7 mouse cellular contexts compared by ENCODE assay signal in the genomic region with DNA sequence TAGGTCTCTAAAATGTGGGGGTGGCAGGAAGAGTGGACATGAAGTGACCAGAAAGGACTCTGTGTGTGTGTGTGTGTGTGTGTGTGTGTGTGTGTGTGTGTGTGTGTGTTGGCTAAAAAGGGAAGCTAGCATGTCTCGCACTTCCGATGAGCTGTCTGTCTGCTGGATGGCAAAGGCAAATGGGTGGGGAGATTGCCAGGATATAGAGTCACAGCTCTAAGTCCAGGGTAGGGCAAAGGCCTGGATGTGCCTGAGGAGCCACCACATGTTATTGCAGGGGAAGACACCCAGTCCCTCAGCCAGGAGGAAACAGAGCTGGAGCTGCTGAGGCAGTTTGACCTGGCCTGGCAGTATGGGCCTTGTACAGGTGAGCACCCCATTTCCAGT. TPM values are rescaled to one million over a fixed set of nuclear protein-coding genes. Genes with fewer than 3 reads are reported as not detected.
DNase-seq lines count a peak whose midpoint lies in the region; ATAC-seq and TF ChIP-seq lines count a peak whose summit lies in the region.

No protein-coding gene starts in this region.

- H3K9ac ChIP-seq in embryonic facial prominence, embryonic 13.5 days, result peak overlapping the region; percentile 72
- peak overlapping the region; percentile 57 for H3K9ac ChIP-seq in intestine, embryonic 15.5 days
- H3K9ac ChIP-seq in midbrain, embryonic 15.5 days, result peak overlapping the region; percentile 77

- WGBS in spleen, adult 2 months, result 4% methylated on average over 2 of the region's 2 CpGs
- WGBS in embryonic facial prominence, embryonic 13.5 days, result 50% methylated on average over 1 of the region's 2 CpGs
- 33% methylated on average over 2 of the region's 2 CpGs for WGBS in intestine, embryonic 15.5 days
- WGBS in midbrain, embryonic 15.5 days, result 8% methylated on average over 2 of the region's 2 CpGs

- peak overlapping the region; percentile 73 for H3K4me3 ChIP-seq in spleen, adult 2 months (ENCODE audit: extremely low read depth, insufficient read depth, insufficient read length)
- H3K4me3 ChIP-seq in embryonic facial prominence, embryonic 13.5 days, result peak overlapping the region; percentile 58
- H3K4me3 ChIP-seq in intestine, embryonic 15.5 days (replicated peaks), result peak overlapping the region; percentile 50
- peak overlapping the region; percentile 63 for H3K4me3 ChIP-seq in midbrain, embryonic 15.5 days

- no peak for ATAC-seq in embryonic facial prominence, embryonic 13.5 days (ENCODE audit: insufficient number of reproducible peaks, insufficient read depth, low FRiP score, low TSS enrichment, low read depth)
- peak; percentile 15 for ATAC-seq in intestine, embryonic 15.5 days
- ATAC-seq in midbrain, embryonic 15.5 days (replicated peaks), result no peak; the same call in 1 of the 2 replicates

- H3K27ac ChIP-seq in spleen, adult 2 months (ENCODE audit: insufficient read depth, low read length), result peak overlapping the region; percentile 99
- H3K27ac ChIP-seq in embryonic facial prominence, embryonic 13.5 days, result peak overlapping the region; percentile 44; the same call in 1 of the 2 replicates
- H3K27ac ChIP-seq in intestine, embryonic 15.5 days, result peak overlapping the region; percentile 84
- peak overlapping the region; percentile 79 for H3K27ac ChIP-seq in midbrain, embryonic 15.5 days

- peak; percentile 45 to 63 for DNase-seq in spleen, adult 2 months (ENCODE audit: low read depth in 1 of 2, low spot score in 2 of 2)
- no peak for DNase-seq in spleen, adult 18-20 months
- DNase-seq in B cell, adult 2 months, result no peak
- no peak for DNase-seq in embryo, embryonic 10.5 days (ENCODE audit: low spot score)

- H3K27me3 ChIP-seq in spleen, adult 2 months (ENCODE audit: control insufficient read depth, insufficient read depth, low read length), result no peaks in the 10 kb centered on the region
- H3K27me3 ChIP-seq in embryonic facial prominence, embryonic 13.5 days, result peaks cover 10% of the 10 kb centered on the region
- no peaks in the 10 kb centered on the region for H3K27me3 ChIP-seq in intestine, embryonic 15.5 days (replicated peaks)
- H3K27me3 ChIP-seq in midbrain, embryonic 15.5 days (replicated peaks), result peaks cover 12% of the 10 kb centered on the region; the same call in 1 of the 2 replicates

- no peaks in the 10 kb centered on the region for H3K9me3 ChIP-seq in embryonic facial prominence, embryonic 13.5 days
- H3K9me3 ChIP-seq in intestine, embryonic 15.5 days, result no peaks in the 10 kb centered on the region
- no peaks in the 10 kb centered on the region for H3K9me3 ChIP-seq in midbrain, embryonic 15.5 days

- TF ChIP-seq CTCF in spleen, adult 2 months (IDR thresholded peaks at IDR 0.05; ENCODE audit: extremely low read depth, insufficient read depth, insufficient read length, insufficient replicate concordance), result no peak

- H3K36me3 ChIP-seq in spleen, adult 2 months (ENCODE audit: control insufficient read depth, insufficient read depth, low read length), result no peaks in the 10 kb centered on the region
- no peaks in the 10 kb centered on the region for H3K36me3 ChIP-seq in embryonic facial prominence, embryonic 13.5 days
- H3K36me3 ChIP-seq in intestine, embryonic 15.5 days, result no peaks in the 10 kb centered on the region
- H3K36me3 ChIP-seq in midbrain, embryonic 15.5 days (replicated peaks), result no peaks in the 10 kb centered on the region

- peak overlapping the region; percentile 80 for H3K4me2 ChIP-seq in embryonic facial prominence, embryonic 13.5 days
- peak overlapping the region; percentile 81 for H3K4me2 ChIP-seq in intestine, embryonic 15.5 days (replicated peaks)
- peak overlapping the region; percentile 84 for H3K4me2 ChIP-seq in midbrain, embryonic 15.5 days

- TF ChIP-seq POLR2A in spleen, adult 2 months (IDR thresholded peaks at IDR 0.05; ENCODE audit: low read depth, low read length), result no peak

- peaks cover 45% of the 10 kb centered on the region for H3K4me1 ChIP-seq in spleen, adult 2 months (ENCODE audit: control insufficient read depth, insufficient read depth, insufficient read length)
- peaks cover 26% of the 10 kb centered on the region for H3K4me1 ChIP-seq in embryonic facial prominence, embryonic 13.5 days
- peaks cover 31% of the 10 kb centered on the region for H3K4me1 ChIP-seq in intestine, embryonic 15.5 days (replicated peaks)
- peaks cover 11% of the 10 kb centered on the region for H3K4me1 ChIP-seq in midbrain, embryonic 15.5 days

RNA-seq across cellular contexts. Expression of a gene that starts 0.5 kb away (rescaled TPM):
- 233 and 309 TPM in 2 replicates for polyA plus RNA-seq in spleen, adult 2 months (2012; rRNA removed)
- 21.2 and 24.9 TPM in 2 replicates for polyA plus RNA-seq in embryonic facial prominence, embryonic 13.5 days (2015; fragmentation: Nextera tagmentation; extraction: Ambion mirVana)
- 35.0 and 40.8 TPM in 2 replicates for polyA plus RNA-seq in intestine, embryonic 15.5 days (2015; fragmentation: Nextera tagmentation; extraction: Ambion mirVana)
- polyA plus RNA-seq in midbrain, embryonic 15.5 days (2015; fragmentation: Nextera tagmentation; extraction: Ambion mirVana), result 20.4 and 20.6 TPM in 2 replicates

RNA-seq across cellular contexts. Expression of a gene that starts 18.0 kb away (rescaled TPM):
- not detected in 2 replicates for polyA plus RNA-seq in spleen, adult 2 months (2012; rRNA removed)
- not detected in 2 replicates for polyA plus RNA-seq in embryonic facial prominence, embryonic 13.5 days (2015; fragmentation: Nextera tagmentation; extraction: Ambion mirVana)
- not detected in 2 replicates for polyA plus RNA-seq in intestine, embryonic 15.5 days (2015; fragmentation: Nextera tagmentation; extraction: Ambion mirVana)
- polyA plus RNA-seq in midbrain, embryonic 15.5 days (2015; fragmentation: Nextera tagmentation; extraction: Ambion mirVana), result not detected in 2 replicates

RNA-seq across cellular contexts. Expression of a gene that starts 18.1 kb away (rescaled TPM):
- polyA plus RNA-seq in spleen, adult 2 months (2012; rRNA removed), result 128 and 163 TPM in 2 replicates
- 11.1 and 11.5 TPM in 2 replicates for polyA plus RNA-seq in embryonic facial prominence, embryonic 13.5 days (2015; fragmentation: Nextera tagmentation; extraction: Ambion mirVana)
- 5.7 and 5.9 TPM in 2 replicates for polyA plus RNA-seq in intestine, embryonic 15.5 days (2015; fragmentation: Nextera tagmentation; extraction: Ambion mirVana)
- 0.79 and 0.88 TPM in 2 replicates for polyA plus RNA-seq in midbrain, embryonic 15.5 days (2015; fragmentation: Nextera tagmentation; extraction: Ambion mirVana)

RNA-seq across cellular contexts. Expression of a gene that starts 30.7 kb away (rescaled TPM):
- polyA plus RNA-seq in spleen, adult 2 months (2012; rRNA removed), result 53.1 and 62.9 TPM in 2 replicates
- polyA plus RNA-seq in embryonic facial prominence, embryonic 13.5 days (2015; fragmentation: Nextera tagmentation; extraction: Ambion mirVana), result 34.1 and 37.3 TPM in 2 replicates
- polyA plus RNA-seq in intestine, embryonic 15.5 days (2015; fragmentation: Nextera tagmentation; extraction: Ambion mirVana), result 29.3 and 30.5 TPM in 2 replicates
- 23.7 and 24.9 TPM in 2 replicates for polyA plus RNA-seq in midbrain, embryonic 15.5 days (2015; fragmentation: Nextera tagmentation; extraction: Ambion mirVana)

RNA-seq across cellular contexts. Expression of a gene that starts 36.8 kb away (rescaled TPM):
- polyA plus RNA-seq in spleen, adult 2 months (2012; rRNA removed), result 43.3 and 51.1 TPM in 2 replicates
- polyA plus RNA-seq in embryonic facial prominence, embryonic 13.5 days (2015; fragmentation: Nextera tagmentation; extraction: Ambion mirVana), result 17.4 and 20.3 TPM in 2 replicates
- 22.2 and 24.8 TPM in 2 replicates for polyA plus RNA-seq in intestine, embryonic 15.5 days (2015; fragmentation: Nextera tagmentation; extraction: Ambion mirVana)
- 12.2 and 16.2 TPM in 2 replicates for polyA plus RNA-seq in midbrain, embryonic 15.5 days (2015; fragmentation: Nextera tagmentation; extraction: Ambion mirVana)

Comparison
In these comparisons a context has a peak if more than half of its experiments do, and no peak if none do; other contexts are left out.
1. DNase-seq: peak in spleen, adult 2 months (2 of 2); none in spleen, adult 18-20 months (0 of 2), B cell, adult 2 months (0 of 2) and embryo, embryonic 10.5 days (single experiment).
2. H3K27ac ChIP-seq: peak in every context shown above with its lines; median percentile 99 in spleen, adult 2 months; 84 in intestine, embryonic 15.5 days; 79 in midbrain, embryonic 15.5 days; 44 in embryonic facial prominence, embryonic 13.5 days.
3. RNA of a gene that starts 18.1 kb away (polyA plus RNA-seq): 128 to 163 TPM in spleen, adult 2 months; 11.1 to 11.5 TPM in embryonic facial prominence, embryonic 13.5 days, 5.7 to 5.9 TPM in intestine, embryonic 15.5 days and 0.79 to 0.88 TPM in midbrain, embryonic 15.5 days; every median in the first group is over 10 times any median in the second.
4. Peak in every context shown above with its lines, with median percentiles within 50 percentile points of each other: H3K4me3 ChIP-seq, H3K4me2 ChIP-seq and H3K9ac ChIP-seq.